Mouse (Mus musculus) erythroblast, embryonic 14.5 days (primary cell): Measurements from ENCODE around the gene H1foo.

ENCODE experiments used
- GATA1 ChIP-seq: IDR thresholded peaks from 2 replicates; pipeline ENCODE4 v1.6.1; 2012; ENCODE audit warnings: low read length, inconsistent platforms, mixed read lengths
- TAL1 ChIP-seq: IDR thresholded peaks from 3 replicates; pipeline ENCODE4 v1.6.1; 2012; ENCODE audit warnings: low read length, inconsistent platforms, mixed read lengths

DNA sequence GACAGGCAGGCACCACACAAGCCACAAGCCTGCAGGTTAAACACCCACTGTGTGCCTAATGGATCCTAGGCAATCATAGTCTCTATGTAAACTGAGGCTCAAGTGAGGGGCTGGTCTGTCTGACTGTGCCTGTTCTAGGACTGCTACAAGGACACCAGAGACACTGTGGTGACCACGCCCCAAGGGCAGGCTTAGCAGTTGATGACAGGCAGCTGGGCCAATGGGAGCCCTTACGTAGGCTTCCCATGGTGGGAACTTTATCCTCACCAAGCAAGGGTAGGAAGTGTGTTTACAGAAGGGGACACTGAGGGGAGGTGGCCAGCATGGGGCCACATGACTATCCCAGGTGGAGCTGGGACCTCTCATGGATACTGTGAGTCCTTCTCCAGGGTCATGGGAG lies 54.5 kb downstream of the H1foo start:
- TF ChIP-seq GATA1, result no peak
- no peak for TF ChIP-seq TAL1
